Mouse (Mus musculus): ENCODE results near the gene Lct.

- TF ChIP-seq CTCF (IDR thresholded peaks at IDR 0.05; ENCODE audit: low read depth): no peak
- TF ChIP-seq EP300 (IDR thresholded peaks at IDR 0.05; ENCODE audit: low read depth): no peak
These were observed 57.4 kb downstream of the Lct start for GRCm38 (mm10) chr1:128270731-128271130.

Measured in heart, postnatal 0 days (tissue).